Mouse (Mus musculus) heart, adult 18-20 months (tissue): ENCODE measurements around the gene Fgb. TPM values are rescaled to one million over a fixed set of nuclear protein-coding genes. Genes with fewer than 3 reads are reported as not detected.
A peak's percentile ranks its signal among the peaks of the same experiment; 100 is the strongest.

Experiments used
- DNase-seq, 2 experiments: peaks; one replicate each; pipeline ENCODE4 v3.0.0; 2021 to 2022; ENCODE audit warnings: mixed read lengths in 1 of 2
- long read RNA-seq, 2 experiments: library from polyadenylated mRNA; stranded (forward); transcript quantifications; one replicate each; pipeline ENCODE4 v2.0.0; 2021
- total RNA-seq, 2 experiments: library from RNA; stranded (reverse); gene quantifications; 2 replicates each; pipeline ENCODE4 v1.2.3; 2021

Gene Fgb
- not detected for total RNA-seq
- long read RNA-seq, experiment 1 = 0 reads
- long read RNA-seq, experiment 2 = 0 reads

DNA sequence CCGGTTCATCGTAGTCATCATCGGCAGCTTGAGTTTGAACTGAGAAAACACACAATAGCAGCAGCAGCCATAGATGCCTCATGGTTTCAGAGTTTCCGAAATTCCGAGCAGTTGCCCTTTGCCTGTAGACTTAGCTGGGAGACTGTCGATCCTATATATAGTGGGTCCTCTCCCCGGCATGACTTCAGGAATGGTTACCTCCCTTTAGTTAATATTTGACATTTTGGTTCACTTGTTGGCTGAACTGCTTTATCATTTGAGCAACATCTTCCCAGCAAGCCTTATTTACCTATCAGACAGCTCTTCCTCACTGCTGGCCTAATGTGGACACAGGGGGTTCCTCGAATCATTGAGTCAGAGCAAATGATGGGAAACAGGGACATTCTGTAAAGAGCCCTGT, at the start of gene Fgb:
TSS of gene Fgb (minus strand) at position 184 of the 400 bp plus-strand sequence.
- DNase-seq = no peak

DNA sequence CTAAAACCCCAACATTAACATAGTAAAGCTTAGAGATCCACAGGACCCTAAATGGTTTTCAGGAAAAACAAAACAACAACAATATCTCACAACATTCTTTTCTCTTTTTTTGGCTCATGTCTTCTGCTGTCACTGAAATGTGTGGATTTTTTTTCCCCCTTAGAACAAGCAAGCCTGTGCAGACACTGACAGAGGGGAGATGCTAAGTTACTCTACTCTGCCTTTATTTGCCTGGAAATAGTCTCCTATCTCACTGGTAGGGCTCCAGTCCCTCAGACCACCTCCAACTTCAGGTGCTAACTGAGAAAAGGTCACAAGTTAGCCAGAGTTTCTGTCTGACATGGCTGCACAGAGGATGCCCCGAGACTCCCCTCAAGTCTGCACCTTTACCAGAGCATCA, 49.5 kb upstream of the Fgb start:
- DNase-seq = no peak

DNA sequence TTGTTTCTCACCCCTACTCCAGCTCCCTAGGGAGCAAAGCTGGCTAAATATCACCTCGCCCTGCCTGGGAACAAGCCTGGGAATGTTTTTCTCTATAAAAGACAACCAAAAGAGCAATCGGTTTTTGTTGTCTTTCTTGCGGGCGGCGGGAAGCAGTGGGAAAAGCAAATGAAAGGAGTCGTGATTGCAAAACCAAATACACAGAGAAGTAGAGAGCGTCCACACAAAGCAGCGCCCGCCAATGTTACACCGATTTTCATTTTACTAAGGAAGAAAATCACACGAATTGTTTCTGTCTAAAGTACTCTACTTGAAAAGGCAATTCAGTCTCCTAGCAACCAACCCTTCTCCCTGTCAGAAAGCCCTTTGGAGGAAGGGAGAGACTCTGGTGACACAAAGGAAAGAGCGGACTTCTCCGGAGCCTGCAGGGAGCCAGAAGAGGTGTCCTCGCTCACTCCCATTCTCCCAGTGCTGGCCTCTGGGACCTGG, 48.9 kb upstream of the Fgb start:
- peak in 1 of 2 experiments; percentile 12 for DNase-seq

DNA sequence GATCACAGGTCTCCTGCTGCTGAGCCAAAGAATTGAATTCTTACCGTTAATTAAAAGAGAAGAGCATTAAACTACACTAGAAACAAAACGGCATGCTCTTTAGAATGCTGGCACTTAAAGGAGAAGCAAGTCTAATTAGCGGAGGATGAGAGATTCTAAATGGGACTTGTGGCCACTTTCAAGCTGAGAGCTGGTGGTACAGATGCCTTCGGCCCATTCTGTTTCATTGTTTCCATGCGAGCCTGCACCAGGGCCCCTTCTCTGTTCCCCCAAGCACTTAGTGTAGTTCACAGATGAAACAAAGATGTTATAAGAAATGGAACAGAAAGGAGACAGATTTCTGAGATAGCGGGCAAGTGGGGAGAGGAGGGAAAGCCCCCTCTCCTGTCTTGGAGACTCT, 47.9 kb upstream of the Fgb start:
- DNase-seq = no peak

DNA sequence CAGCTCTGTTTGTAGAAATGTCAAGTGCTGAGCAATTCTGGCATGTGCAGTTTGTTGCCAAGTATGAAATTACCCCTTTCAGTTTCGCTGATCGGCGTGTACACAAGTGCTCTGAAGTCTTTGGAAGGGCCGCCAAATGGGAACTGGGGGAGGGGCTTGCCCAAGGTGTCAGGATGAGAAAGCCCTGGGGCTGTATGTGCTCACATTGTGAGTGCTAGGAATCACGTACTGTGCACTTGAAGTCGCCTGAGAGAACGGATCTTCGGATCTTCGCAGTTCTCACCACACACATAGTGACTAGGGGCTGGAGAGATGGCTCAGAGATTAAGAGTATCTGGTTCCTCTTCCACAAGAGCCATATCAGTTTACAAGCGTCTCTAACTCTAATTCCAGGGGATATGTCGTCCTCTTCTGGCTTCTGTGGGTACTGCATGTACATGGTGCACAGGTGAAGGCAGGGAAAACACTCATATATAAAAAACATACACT, 30.9 kb upstream of the Fgb start:
- peak; percentile 38 to 79 for DNase-seq

DNA sequence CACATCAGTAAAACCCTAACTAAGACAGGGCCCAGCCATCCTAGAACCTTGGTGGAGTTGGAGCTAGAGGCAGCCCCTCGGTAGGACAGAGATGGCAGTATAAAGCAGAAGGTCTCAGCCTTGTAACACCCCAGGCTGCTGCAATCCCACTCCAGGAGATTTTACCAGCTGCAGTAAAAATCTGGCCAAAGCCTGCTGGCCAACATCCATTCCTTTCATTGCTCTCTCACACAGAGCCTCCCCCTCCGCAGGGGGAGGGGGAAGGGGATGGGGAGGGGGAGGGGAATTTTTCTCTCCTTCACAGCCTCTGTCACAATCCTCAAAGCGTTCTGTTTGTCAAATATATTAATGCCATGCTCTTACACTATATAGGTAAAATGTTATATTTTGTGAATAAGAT, 26.9 kb upstream of the Fgb start:
- DNase-seq = peak; percentile 58 to 59

DNA sequence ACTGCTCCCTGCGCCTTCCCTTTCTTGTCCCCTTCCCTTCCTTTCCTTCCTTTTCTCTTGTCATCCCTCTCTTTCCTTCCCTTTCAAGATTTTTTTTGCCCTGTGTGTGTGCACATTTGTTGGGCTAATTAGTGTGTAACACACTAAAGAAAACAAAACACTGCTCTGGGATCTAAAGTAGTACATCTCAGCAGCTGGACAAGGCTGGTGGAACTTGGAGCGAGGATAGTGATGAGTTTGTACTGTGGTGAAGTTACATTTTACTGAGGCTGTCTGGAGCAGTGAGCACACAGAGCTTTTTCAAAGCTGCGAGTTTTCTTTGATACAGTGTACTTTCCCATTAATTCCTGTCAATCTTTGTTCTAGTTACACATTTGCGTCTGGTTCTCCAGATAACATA, 20.6 kb upstream of the Fgb start:
- DNase-seq = peak in 1 of 2 experiments; percentile 12

DNA sequence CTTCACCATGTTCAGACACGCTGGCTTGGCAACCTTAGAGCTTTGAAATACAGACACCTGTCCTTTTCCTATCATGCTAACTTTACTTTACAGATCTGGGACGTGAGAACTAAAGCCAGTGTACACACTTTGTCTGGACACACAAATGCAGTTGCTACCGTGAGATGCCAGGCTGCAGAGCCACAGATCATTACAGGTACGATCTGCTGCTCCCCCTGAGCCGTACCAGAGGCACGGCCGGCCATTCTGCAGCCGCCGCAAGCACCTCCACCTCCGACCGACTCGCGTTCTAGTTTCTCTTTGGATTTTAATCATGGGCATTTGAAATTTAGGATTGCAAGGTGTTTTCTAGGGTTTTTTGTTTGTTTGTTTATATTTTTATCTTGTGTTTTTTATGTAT, 19.2 kb upstream of the Fgb start:
- no peak for DNase-seq

DNA sequence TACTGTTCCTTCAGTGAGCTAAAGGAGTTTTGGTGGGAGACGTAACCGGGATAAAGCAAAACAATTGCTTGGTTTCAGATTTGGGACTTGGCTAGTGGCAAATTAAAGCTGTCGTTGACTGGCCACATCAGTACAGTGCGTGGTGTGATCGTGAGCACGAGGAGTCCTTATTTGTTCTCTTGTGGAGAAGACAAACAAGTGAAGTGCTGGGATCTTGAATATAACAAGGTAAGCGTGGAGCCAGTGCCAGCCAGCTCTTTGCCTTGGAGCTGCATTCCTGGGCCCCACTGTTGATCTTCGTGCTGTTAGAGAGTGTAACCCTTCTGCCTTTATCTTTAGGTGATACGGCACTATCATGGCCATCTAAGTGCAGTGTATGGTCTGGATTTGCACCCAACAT, 18.3 kb upstream of the Fgb start:
- DNase-seq = no peak

DNA sequence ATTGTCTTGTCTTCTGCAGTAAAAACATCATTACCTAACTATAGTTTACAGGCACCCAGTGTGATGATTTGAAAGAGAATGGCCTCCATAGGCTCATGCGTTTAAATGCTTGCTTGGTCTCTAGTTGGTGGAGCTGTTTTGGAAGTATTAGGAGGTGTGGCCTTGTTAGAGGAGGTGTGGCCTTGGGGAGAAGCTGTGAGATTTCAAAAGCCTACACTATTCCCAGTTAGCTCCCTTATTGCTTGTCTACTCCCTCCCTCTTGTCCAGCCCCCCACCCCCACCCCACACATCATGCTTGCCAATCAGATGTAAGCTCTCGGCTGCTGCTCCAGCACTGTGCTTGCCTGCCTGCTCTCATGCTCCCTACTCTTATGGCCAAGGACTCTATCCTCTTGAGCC, 7.4 kb upstream of the Fgb start:
- DNase-seq = no peak

DNA sequence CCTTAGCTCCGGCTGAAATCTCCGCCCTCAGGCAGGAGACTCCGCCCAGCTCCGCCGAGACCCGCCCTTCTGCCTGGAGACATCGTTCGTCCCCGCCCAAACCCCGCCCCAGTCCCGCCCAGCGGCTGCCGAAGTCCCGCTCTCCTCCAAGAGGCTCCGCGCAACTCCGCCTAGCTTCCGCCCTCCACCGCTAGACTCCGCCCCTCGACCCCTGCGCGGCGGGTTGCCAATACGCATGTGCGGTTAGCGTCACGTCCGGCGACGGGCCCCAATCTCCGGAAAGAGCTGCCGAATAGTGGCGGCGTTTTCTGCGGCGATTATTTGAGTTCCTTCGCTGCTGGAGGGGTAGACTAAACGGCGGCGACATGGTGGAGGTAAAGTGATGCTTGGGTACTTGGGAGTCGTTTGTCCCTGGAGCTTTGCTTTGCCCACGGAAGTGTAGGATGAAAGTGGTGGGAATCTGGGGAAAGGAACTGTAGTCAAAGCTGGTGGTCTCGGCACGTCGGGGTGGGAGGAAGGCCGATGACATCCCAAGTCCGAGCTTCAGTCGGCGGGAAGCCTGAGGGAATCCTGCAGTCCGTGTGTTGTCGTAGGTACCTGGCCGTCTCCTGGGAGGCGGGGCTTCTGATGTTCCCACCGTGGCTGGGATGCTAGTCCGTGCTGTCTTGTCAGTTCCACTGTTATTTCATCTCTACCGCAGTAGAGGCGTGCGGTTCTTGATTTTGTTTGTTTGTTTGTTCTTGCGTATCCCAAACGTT, 5.8 kb upstream of the Fgb start, which contains the start of gene Plrg1:
TSS of gene Plrg1 (plus strand) at position 242 of the 758 bp plus-strand sequence.
- peak; percentile 99 for DNase-seq

DNA sequence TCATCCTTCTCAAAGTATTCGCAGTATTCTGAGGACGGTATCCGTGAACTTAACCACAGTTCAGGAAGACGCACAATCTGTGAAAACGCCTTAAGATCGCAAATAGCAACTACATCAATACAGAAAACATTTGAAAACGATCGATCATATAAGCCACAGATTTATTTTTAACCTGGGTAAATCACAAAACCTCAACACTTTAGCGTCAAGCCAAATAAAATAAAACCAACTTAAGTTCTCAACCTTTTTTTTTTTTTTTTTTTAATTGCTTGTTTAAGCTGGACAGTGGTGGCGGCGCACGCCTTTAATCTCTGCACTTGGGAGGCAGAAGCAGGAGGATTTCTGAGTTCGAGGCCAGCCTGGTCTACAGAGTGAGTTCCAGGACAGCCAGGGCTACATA, 5.1 kb upstream of the Fgb start:
- no peak for DNase-seq

DNA sequence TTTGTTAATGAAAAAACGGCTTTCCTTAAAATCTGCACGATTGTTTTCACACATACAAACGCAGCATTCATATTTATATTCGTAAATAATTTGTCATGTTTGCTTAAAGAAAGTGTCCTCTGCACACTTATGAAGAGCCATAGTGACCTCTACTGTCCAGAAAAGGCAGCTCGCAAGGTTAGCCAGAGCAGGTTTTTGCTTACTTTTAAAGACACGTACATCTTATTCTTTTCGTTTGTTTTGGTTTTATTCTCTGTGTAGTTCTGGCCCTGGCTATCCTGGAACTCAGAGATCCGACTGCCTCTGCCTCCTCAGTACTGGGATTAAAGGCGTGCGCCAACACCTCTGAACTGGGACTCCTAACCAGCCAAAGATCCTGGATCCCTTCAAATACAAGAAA, 4.1 kb upstream of the Fgb start:
- peak; percentile 12 to 57 for DNase-seq

DNA sequence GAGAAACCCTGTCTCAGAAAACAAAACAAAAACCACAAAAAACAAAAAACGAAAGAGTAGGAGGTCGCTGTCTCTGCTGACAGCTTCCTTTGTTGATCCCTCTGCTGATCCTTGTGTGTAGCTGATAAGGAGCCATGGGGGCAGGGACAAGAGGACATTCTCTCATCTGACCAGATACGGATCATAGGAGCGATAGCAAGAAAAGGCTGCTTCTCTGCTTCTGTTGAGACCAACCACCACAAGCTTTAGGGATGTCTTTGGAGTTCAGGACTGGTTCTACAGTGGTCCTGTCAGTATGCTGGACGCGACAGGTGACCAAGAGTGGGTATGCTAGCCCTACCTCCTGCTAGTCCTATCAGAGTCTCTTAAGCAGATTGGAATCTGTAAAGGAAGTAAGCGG, 3.5 kb upstream of the Fgb start:
- no peak for DNase-seq

DNA sequence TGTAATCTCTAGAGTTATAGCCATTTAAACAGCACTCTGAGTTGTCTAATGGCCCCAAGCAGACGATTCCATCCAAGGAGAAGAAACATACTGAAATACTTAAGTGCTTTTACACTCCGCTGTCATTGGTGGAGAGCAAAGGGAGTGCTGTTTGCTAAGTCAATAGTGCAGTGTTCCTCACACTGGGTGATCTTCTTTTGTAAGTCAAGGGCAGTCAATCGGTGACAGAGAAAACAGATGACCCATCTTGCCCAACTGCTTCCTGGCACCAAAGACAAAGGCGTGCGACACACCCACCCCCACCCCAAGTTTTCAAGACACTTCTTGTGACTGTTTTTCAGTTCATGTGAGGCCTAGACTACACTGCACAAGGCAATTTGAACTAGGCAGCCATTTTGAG, 2.4 kb upstream of the Fgb start:
- no peak for DNase-seq

DNA sequence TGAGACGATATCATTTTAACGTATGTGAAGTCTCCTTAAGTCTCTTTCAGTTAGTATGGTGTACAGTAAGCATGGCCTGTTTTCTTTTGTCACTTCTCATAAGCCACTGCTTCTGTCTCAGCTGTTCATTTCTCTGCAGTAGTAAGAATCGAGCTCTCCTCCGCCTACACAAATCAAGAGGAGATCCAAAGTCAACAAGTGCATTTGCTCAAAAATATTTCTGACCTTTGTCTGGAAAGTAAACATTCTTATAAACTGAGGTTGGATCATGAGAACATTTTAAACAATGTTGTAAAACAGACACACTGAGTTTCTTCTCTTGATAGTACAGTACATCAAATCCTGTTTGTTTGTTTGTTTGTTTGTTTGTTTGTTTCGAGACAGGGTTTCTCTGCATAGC, 998 bp upstream of the Fgb start:
- no peak for DNase-seq

DNA sequence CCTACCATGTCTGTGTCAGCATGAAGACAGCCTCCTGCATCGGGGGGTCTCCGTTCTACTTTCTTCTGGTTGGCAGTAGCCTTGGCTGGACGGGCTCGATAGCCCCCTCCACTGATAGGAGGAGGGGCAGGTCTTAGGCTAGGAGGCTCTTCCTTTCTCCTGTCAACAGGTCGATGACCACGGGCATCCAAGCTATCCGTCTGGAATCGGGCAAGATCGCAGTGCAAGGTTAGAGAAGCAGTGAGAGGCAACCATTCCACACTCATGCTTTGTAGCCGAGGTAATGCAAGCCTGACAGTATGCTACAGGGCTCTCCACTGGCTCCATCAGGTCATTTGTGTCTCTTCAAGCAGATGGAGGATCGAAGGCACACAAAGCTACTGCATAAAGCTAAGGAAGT, 3.0 kb downstream of the Fgb start:
- DNase-seq = no peak

DNA sequence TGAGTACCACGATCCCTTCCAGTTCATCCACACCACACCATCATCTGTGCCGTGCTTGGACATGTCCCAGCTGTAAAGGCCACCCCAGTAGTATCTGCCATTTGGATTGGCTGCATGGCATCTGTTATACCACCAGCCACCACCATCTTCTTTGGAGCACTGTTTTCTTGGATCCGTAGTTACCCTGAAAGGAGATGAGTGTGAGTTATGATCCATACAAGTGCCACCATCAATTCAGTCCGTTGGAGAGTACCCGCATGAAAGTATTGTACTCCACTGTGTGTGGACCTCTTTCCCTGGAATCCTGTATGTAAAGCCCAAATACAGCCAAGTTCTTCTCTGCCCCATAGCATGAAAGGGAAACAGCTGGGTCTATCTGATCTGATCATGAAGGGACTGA, 7.2 kb downstream of the Fgb start:
- no peak for DNase-seq

DNA sequence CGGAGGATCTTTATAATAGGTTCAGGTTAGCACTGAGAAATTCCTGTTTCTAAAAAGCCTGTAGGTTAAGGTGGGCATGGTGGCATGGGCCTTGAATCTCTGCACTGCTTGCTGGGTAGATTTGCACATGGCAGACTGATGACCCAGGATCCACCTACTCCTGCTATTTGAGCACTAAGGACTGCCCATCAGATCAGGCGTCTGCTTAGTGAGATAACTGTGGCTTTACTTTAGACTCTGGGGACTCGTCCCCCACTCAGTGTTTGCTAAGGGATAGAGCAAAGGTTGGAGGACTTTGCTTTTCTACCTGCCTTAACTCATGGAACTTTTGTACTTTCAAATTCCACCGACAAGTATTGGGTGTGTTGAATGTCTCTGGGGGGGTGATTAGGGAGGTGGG, 10.0 kb downstream of the Fgb start:
- no peak for DNase-seq

DNA sequence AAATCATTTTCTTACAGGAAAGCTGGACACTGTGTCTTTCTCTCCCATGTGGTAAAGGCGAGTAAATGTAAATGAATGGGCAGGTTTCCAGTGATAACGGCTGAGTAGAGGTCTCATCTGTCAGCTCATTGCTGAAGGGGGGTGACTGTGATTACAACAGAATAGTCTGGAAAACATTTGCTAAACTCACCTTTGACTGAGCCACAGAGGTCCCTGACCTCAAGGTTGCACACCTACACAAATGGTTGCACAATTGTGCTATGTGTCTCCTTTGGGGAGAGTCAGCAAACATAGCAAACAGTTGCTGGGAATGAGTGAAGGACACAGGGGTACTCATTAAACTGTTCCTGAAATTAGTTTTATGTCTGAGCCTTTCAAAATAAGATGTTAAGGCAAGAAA, 10.8 kb downstream of the Fgb start:
- no peak for DNase-seq

DNA sequence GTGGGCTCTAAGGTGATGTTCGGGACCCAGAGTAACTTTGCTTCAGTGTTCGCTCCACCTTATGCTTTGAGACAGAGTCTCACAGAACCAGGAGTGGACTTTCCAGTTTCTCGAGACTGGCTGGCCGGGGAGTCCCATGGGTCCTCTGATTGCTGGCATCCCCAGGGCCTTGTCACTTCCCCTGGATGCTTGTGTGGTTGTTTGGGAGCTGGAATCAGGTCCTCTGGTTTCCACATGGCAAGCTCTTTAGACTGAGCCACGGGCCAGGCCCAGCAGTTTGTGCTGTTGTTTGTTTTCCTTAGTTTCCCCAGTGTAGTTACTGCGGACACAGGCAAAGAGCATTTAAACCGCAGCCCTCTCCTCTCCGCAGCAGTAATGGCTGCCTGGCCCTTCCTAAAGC, 15.9 kb downstream of the Fgb start:
- no peak for DNase-seq

DNA sequence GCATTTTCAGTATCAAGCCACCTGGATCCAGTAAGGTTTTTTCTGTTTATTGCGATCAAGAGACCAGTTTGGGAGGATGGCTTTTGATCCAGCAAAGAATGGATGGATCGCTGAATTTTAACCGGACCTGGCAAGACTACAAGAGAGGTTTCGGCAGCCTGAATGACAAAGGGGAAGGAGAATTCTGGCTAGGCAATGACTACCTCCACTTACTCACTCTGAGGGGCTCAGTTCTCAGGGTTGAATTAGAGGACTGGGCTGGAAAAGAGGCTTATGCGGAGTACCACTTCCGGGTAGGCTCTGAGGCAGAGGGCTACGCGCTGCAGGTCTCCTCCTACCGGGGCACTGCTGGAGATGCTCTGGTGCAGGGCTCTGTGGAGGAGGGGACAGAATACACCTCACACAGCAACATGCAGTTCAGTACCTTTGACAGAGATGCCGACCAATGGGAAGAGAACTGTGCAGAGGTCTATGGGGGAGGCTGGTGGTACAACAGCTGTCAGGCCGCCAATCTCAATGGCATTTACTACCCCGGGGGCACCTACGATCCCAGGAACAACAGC, 16.8 kb downstream of the Fgb start:
- DNase-seq = no peak

DNA sequence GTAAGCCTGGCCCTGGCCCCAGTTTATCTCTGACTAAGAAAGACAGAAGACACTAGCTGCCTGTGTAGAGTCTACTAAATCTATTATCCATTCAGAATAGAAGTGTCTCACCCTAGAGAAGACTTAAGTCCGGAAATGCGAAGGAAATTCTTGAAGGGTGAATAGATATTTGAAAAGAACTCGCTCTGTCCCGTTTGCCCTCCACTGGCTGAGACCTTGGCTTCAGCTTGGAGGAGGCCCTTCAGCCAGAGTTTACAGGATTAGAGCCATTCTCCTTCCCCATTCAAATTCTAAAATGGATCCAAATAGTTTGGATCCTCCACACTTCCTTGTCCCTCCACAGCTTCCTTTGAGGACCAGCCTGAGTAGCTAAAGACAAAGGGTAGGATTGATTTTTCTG, 19.3 kb downstream of the Fgb start:
- no peak for DNase-seq
